Mouse (Mus musculus) C2C12 (cell line): ENCODE measurements at regions not wholly inside any gene's neighbourhood (a gene's known extent, or its start where the extent isn't known, plus 50 kb on each side); places are given as distances from the start of the nearest gene placed in this dataset.

Source experiments
- H3K27me3 ChIP-seq: one replicate; pipeline ENCODE4 v1.6.1; 2011; ENCODE audit not compliant: control insufficient read depth, insufficient read depth, insufficient read length
- H3K36me3 ChIP-seq: one replicate; pipeline ENCODE4 v1.6.1; 2011; ENCODE audit not compliant: control insufficient read depth, insufficient read depth
- H3K4me3 ChIP-seq: one replicate; pipeline ENCODE4 v1.5.1; 2011; ENCODE audit warnings: mild to moderate bottlenecking, control low read depth; ENCODE audit not compliant: poor library complexity, insufficient read depth, severe bottlenecking
- H3K79me2 ChIP-seq: one replicate; pipeline ENCODE4 v1.6.1; 2011; ENCODE audit not compliant: control insufficient read depth, insufficient read depth
- H3K79me3 ChIP-seq: one replicate; pipeline ENCODE4 v1.6.1; 2011; ENCODE audit warnings: low read depth, control low read depth
- H3ac ChIP-seq: one replicate; pipeline ENCODE3; 2011; ENCODE audit warnings: low read depth; ENCODE audit not compliant: control insufficient read depth, insufficient read length
- CEBPB ChIP-seq: IDR thresholded peaks from one replicate; pipeline ENCODE4 v1.6.1; 2011; ENCODE audit warnings: low read depth, mild to moderate bottlenecking, control low read depth, moderate library complexity
- CTCF ChIP-seq: IDR thresholded peaks from one replicate; pipeline ENCODE4 v1.5.1; 2011; ENCODE audit not compliant: control insufficient read depth, insufficient read depth, insufficient read length
- FOSL1 ChIP-seq: IDR thresholded peaks from one replicate; pipeline ENCODE4 v1.8.0; 2011; ENCODE audit warnings: mild to moderate bottlenecking, low read length; ENCODE audit not compliant: poor library complexity, insufficient read depth, severe bottlenecking
- MAX ChIP-seq: IDR thresholded peaks from one replicate; pipeline ENCODE4 v1.6.1; 2011; ENCODE audit warnings: mild to moderate bottlenecking, control low read depth
- MYOD1 ChIP-seq: IDR thresholded peaks from one replicate; pipeline ENCODE4 v1.6.1; 2011; ENCODE audit warnings: low read depth; ENCODE audit not compliant: control insufficient read depth, insufficient read length
- MYOG ChIP-seq: IDR thresholded peaks from one replicate; pipeline ENCODE4 v1.6.1; 2011; ENCODE audit not compliant: control insufficient read depth, insufficient read length; ENCODE audit errors: extremely low read depth
- USF1 ChIP-seq: IDR thresholded peaks from one replicate; pipeline ENCODE4 v1.6.1; 2011; ENCODE audit warnings: low read depth, mild to moderate bottlenecking, control low read depth, moderate library complexity

DNA sequence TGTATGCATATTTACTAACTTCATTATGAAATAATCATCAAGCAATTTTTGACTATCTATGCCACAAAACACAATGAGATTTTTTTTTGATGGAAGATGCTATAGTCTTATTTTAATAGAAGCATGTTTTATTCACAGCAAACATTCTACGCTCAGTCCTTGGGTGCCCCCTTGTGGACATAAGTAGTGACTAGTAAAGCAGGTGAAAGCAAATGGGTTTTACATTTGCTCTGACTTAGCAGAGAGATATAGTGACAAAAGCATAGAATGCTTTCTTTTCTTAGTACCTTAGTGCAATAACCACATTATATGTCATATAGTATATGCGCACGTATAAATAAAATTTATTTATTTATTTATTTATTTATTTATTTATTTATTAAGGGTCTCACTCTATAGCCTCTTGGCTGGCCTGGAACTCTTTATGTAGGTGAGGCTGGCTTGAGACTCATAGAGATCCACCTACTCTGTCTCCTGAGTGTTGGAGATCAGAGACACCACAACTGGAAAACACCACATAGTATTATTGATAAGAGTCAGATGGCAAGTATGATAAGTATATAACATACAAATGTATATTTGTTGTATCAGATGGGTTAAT lies 136.5 kb upstream of the Arhgap42 start:
- Histone ChIP-seq H3K4me3 (no peak overlapping the region), H3K79me3 (no peaks in the 10 kb centered on the region), H3K36me3 (no peaks in the 10 kb centered on the region), H3K27me3 (no peaks in the 10 kb centered on the region), H3ac (no peak overlapping the region), H3K79me2 (no peaks in the 10 kb centered on the region)
- TF ChIP-seq MAX (no peak), CTCF (peak; percentile 10), MYOG (no peak)

DNA sequence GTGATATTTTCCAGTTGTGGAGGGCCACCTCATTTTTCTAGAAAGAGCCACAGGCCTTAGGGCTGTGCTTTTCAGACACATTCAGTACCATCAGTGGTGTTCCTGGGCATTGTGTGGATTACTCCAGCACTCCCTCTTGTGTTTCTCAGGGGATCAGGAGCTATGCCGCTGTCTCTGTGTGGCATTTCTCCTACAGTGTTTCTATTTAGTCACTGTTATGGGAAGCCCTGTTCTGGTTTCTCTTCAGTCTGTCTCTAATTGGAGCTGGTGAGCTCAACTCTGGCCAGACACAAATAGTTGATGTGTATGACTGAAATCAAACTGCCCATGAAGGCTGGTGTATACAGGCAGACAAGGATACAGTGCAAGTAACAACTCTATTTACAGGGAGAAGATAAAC lies 133.7 kb upstream of the Arhgap42 start:
- Histone ChIP-seq H3K79me2 (no peaks in the 10 kb centered on the region), H3K79me3 (no peaks in the 10 kb centered on the region), H3K4me3 (no peak overlapping the region), H3K36me3 (no peaks in the 10 kb centered on the region), H3ac (no peak overlapping the region), H3K27me3 (no peaks in the 10 kb centered on the region)
- no peak for TF ChIP-seq MYOG
- peak; percentile 45 for TF ChIP-seq CTCF

DNA sequence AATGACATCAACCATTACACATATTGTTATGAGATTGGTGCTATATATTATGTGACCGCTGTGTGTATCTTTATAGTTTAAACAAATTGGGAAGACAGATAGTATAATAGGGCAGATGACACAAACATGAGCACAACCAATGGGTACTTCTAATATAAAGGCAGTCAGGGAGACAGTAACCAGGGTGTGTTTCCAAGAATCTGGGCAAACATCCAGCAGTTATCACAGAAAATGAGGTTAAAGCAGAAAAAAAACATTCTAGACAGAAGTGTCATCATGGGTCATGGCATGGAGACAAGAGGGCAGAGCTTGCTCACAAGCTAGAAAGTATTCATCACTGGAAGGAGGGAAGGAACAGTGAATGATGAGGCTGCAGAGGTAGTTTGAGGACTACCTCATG lies 129.8 kb upstream of the Arhgap42 start:
- Histone ChIP-seq H3K79me2 (no peaks in the 10 kb centered on the region), H3K36me3 (no peaks in the 10 kb centered on the region), H3K27me3 (no peaks in the 10 kb centered on the region), H3ac (no peak overlapping the region), H3K79me3 (no peaks in the 10 kb centered on the region), H3K4me3 (no peak overlapping the region)
- no peak for TF ChIP-seq CEBPB
- no peak for TF ChIP-seq CTCF
- no peak for TF ChIP-seq MYOD1
- no peak for TF ChIP-seq USF1
- no peak for TF ChIP-seq FOSL1
- no peak for TF ChIP-seq MYOG
- no peak for TF ChIP-seq MAX

- no peaks in the 10 kb centered on the region for H3K36me3 ChIP-seq
- no peak overlapping the region for H3ac ChIP-seq
- H3K79me2 ChIP-seq: no peaks in the 10 kb centered on the region
- no peaks in the 10 kb centered on the region for H3K27me3 ChIP-seq
- H3K4me3 ChIP-seq: no peak overlapping the region
- TF ChIP-seq USF1: no peak
- no peak for TF ChIP-seq CTCF
- no peak for TF ChIP-seq MYOG
- TF ChIP-seq MAX: no peak
- TF ChIP-seq CEBPB: no peak
- TF ChIP-seq FOSL1: no peak
- TF ChIP-seq MYOD1: no peak
- H3K79me3 ChIP-seq: no peaks in the 10 kb centered on the region
These were observed 103.7 kb upstream of the Arhgap42 start for GRCm38 (mm10) chr9:9342456-9343185.

DNA sequence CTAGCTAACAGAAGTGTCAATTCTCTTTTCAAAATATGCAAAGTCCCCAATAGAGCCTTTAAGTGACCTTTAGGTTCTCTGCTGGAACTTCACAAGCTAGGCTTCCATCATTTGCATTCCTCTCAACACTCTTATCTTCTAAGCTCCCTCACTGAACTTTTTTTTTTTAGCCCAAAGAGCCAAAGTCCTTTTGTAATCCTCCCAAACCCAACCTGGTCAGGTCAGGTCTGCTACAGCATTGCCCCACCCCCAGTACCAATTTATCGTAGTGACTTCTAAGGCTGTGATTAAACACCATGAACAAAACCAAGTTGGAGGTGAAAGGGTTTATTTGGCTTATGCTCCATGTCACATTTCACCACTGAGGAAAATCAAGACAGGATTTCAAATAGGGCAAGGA lies 79.7 kb upstream of the Arhgap42 start:
- H3K79me3 ChIP-seq: no peaks in the 10 kb centered on the region
- H3ac ChIP-seq: no peak overlapping the region
- H3K79me2 ChIP-seq: no peaks in the 10 kb centered on the region
- TF ChIP-seq FOSL1: no peak
- TF ChIP-seq MAX: no peak
- TF ChIP-seq CTCF: no peak
- no peak for TF ChIP-seq MYOD1
- TF ChIP-seq USF1: no peak
- TF ChIP-seq MYOG: no peak
- TF ChIP-seq CEBPB: no peak
- no peaks in the 10 kb centered on the region for H3K36me3 ChIP-seq
- H3K4me3 ChIP-seq: no peak overlapping the region
- H3K27me3 ChIP-seq: no peaks in the 10 kb centered on the region

DNA sequence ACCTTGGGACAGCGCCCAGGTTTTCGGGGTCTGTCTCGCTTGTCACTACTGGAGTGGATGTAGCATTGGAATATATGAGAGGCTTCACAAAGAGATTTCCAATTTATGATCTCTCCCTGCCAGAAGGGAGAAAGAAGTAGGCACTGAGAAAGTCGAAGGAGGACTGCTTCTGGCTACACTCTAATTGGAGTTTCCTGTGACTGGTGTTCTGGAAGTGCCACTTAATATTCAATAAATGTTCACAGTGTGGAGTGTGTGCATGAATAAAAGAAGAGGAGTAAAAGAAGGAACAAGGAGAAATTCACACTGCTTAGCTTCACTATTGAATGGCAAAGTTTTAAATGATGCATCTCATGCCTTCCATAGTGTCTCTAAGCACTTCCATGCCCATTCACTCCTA lies 77.1 kb upstream of the Arhgap42 start:
- Histone ChIP-seq H3K36me3 (no peaks in the 10 kb centered on the region), H3K79me3 (no peaks in the 10 kb centered on the region), H3K27me3 (no peaks in the 10 kb centered on the region), H3ac (no peak overlapping the region), H3K4me3 (no peak overlapping the region), H3K79me2 (no peaks in the 10 kb centered on the region)
- TF ChIP-seq CTCF (no peak), USF1 (no peak), FOSL1 (no peak), MYOD1 (no peak), CEBPB (no peak), MAX (no peak), MYOG (no peak)
